Comparison of ENCODE assay signal across 10 mouse cellular contexts in the genomic region with DNA sequence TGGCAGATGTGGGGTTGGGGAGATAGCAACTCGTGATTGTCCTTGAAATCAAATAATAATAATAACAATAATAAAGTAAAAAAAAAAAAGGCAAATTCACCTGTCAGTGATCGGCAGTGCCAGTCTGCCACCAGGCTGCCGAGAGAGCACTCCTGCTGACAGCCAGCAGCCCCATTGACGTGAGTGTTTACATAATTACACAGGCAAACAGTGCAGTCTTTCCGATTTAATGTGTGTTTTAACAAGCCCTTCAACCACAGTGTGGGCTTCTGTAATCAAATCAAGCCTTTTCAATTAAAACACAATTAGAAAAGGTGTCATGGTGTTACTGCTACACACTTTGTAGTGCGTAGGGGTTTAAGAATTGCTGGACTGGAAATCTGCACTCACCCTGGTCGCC. TPM values are rescaled to one million over a fixed set of nuclear protein-coding genes. Genes with fewer than 3 reads are reported as not detected.
DNase-seq lines count a peak whose midpoint lies in the region; ATAC-seq and TF ChIP-seq lines count a peak whose summit lies in the region.
"Had no signal": no experiment of that assay in that cellular context is flagged by ENCODE, and none has a peak within 500 bp of the region (broad histone marks: within the 10 kb centered on the region; RNA-seq: fewer than 3 reads in every experiment).

No protein-coding gene starts in this region.

- H3K9me3 ChIP-seq in hindbrain, embryonic 14.5 days (ENCODE audit: control insufficient read depth, low read length) = no peaks in the 10 kb centered on the region
- no peaks in the 10 kb centered on the region for H3K9me3 ChIP-seq in hindbrain, embryonic 10.5 days
- H3K9me3 ChIP-seq in embryonic facial prominence, embryonic 14.5 days (ENCODE audit: control insufficient read depth, low read length) = no peaks in the 10 kb centered on the region
- no peaks in the 10 kb centered on the region for H3K9me3 ChIP-seq in liver, postnatal 0 days (ENCODE audit: low read length)

- WGBS in hindbrain, embryonic 14.5 days = 25% methylated on average over 7 of the region's 7 CpGs
- 26% methylated on average over 7 of the region's 7 CpGs for WGBS in hindbrain, embryonic 10.5 days
- WGBS in embryonic facial prominence, embryonic 14.5 days = 21% methylated on average over 7 of the region's 7 CpGs
- WGBS in liver, postnatal 0 days (ENCODE audit: insufficient replicate concordance) = 21% methylated on average over 7 of the region's 7 CpGs

- peaks cover 5% of the 10 kb centered on the region; the same call in 1 of the 2 replicates for H3K4me1 ChIP-seq in hindbrain, embryonic 14.5 days (replicated peaks; ENCODE audit: control insufficient read depth, insufficient read depth, low read length)
- H3K4me1 ChIP-seq in hindbrain, embryonic 10.5 days (replicated peaks) = peaks cover 14% of the 10 kb centered on the region
- H3K4me1 ChIP-seq in embryonic facial prominence, embryonic 14.5 days (ENCODE audit: control insufficient read depth, insufficient read depth, low read length) = no peaks in the 10 kb centered on the region
- no peaks in the 10 kb centered on the region for H3K4me1 ChIP-seq in liver, postnatal 0 days (ENCODE audit: insufficient read depth)

- no peaks in the 10 kb centered on the region for H3K36me3 ChIP-seq in hindbrain, embryonic 14.5 days (replicated peaks; ENCODE audit: control insufficient read depth, insufficient read depth)
- no peaks in the 10 kb centered on the region for H3K36me3 ChIP-seq in hindbrain, embryonic 10.5 days
- no peaks in the 10 kb centered on the region for H3K36me3 ChIP-seq in embryonic facial prominence, embryonic 14.5 days (ENCODE audit: control insufficient read depth, insufficient read depth, low read length)
- H3K36me3 ChIP-seq in liver, postnatal 0 days (replicated peaks; ENCODE audit: insufficient read depth, low read length) = no peaks in the 10 kb centered on the region

- no peak overlapping the region for H3K4me3 ChIP-seq in hindbrain, embryonic 14.5 days (replicated peaks; ENCODE audit: low read length)
- no peak overlapping the region for H3K4me3 ChIP-seq in hindbrain, embryonic 10.5 days
- no peak overlapping the region for H3K4me3 ChIP-seq in embryonic facial prominence, embryonic 14.5 days (ENCODE audit: low read depth, low read length)
- H3K4me3 ChIP-seq in liver, postnatal 0 days (ENCODE audit: low read depth, low read length) = peak overlapping the region; percentile 24; the same call in 1 of the 2 replicates

- peaks cover 30% of the 10 kb centered on the region; the same call in 1 of the 2 replicates for H3K27me3 ChIP-seq in hindbrain, embryonic 14.5 days (ENCODE audit: control insufficient read depth, insufficient read depth, low read length)
- peaks cover 78% of the 10 kb centered on the region for H3K27me3 ChIP-seq in hindbrain, embryonic 10.5 days (ENCODE audit: insufficient read depth, poor library complexity, severe bottlenecking)
- H3K27me3 ChIP-seq in embryonic facial prominence, embryonic 14.5 days (replicated peaks; ENCODE audit: control insufficient read depth, insufficient read depth, low read length) = peaks cover 7% of the 10 kb centered on the region; the same call in 1 of the 2 replicates
- H3K27me3 ChIP-seq in liver, postnatal 0 days (ENCODE audit: insufficient read depth, low read length) = no peaks in the 10 kb centered on the region

- DNase-seq in hindbrain, embryonic 14.5 days (ENCODE audit: low spot score) = no peak
- no peak for DNase-seq in hindbrain, embryonic 10.5 days (ENCODE audit: low spot score)
- peak; percentile 72 for DNase-seq in brain, embryonic 14.5 days (ENCODE audit: low read depth)
- DNase-seq in embryonic facial prominence, embryonic 14.5 days (ENCODE audit: low spot score) = no peak
- DNase-seq in liver, postnatal 0 days = no peak
- DNase-seq in ovary, postnatal 10 days (ENCODE audit: low spot score) = no peak
- DNase-seq: kidney, adult 2 months had no signal

- no peak for ATAC-seq in hindbrain, embryonic 14.5 days (ENCODE audit: low FRiP score)
- no peak for ATAC-seq in embryonic facial prominence, embryonic 14.5 days (ENCODE audit: low read depth)
- no peak for ATAC-seq in liver, postnatal 0 days
- no peak for ATAC-seq in granulocyte monocyte progenitor cell, adult 5-6 weeks (replicated peaks; ENCODE audit: poor library complexity, severe bottlenecking)

- TF ChIP-seq POLR2A in brain, embryonic 14.5 days (IDR thresholded peaks at IDR 0.05; ENCODE audit: borderline replicate concordance, extremely low read depth, insufficient read depth, insufficient read length, poor library complexity, severe bottlenecking) = no peak

- no peak for TF ChIP-seq CTCF in brain, embryonic 14.5 days (IDR thresholded peaks at IDR 0.05; ENCODE audit: borderline replicate concordance, extremely low read depth, insufficient read depth, insufficient read length)
- TF ChIP-seq CTCF in liver, postnatal 0 days (IDR thresholded peaks at IDR 0.05; ENCODE audit: low read depth) = no peak

- TF ChIP-seq EP300 in liver, postnatal 0 days (IDR thresholded peaks at IDR 0.05; ENCODE audit: low read depth) = no peak

- H3K4me2 ChIP-seq in hindbrain, embryonic 14.5 days (replicated peaks) = peak overlapping the region; percentile 21; the same call in 1 of the 2 replicates
- peak overlapping the region; percentile 23; the same call in 1 of the 2 replicates for H3K4me2 ChIP-seq in embryonic facial prominence, embryonic 14.5 days (ENCODE audit: low read depth, low read length)
- H3K4me2 ChIP-seq in liver, postnatal 0 days (ENCODE audit: low read depth, low read length) = peak overlapping the region; percentile 61

- no peak overlapping the region for H3K9ac ChIP-seq in hindbrain, embryonic 14.5 days
- H3K9ac ChIP-seq in embryonic facial prominence, embryonic 14.5 days (ENCODE audit: low read depth, low read length) = no peak overlapping the region
- H3K9ac ChIP-seq in liver, postnatal 0 days (replicated peaks) = no peak overlapping the region

- no peak overlapping the region for H3K27ac ChIP-seq in hindbrain, embryonic 14.5 days
- H3K27ac ChIP-seq in hindbrain, embryonic 10.5 days = no peak overlapping the region
- no peak overlapping the region for H3K27ac ChIP-seq in embryonic facial prominence, embryonic 14.5 days (replicated peaks; ENCODE audit: low read depth, low read length)
- no peak overlapping the region for H3K27ac ChIP-seq in liver, postnatal 0 days (ENCODE audit: low read depth)

RNA-seq across cellular contexts. Expression of a gene that starts 24.1 kb away (rescaled TPM):
- 1.7 and 2.0 TPM in 2 replicates for polyA plus RNA-seq in hindbrain, embryonic 14.5 days (2014; fragmentation: Nextera tagmentation; extraction: Ambion mirVana)
- polyA plus RNA-seq in hindbrain, embryonic 10.5 days (2016; fragmentation: Nextera tagmentation; extraction: Ambion mirVana) = 1.3 and 1.9 TPM in 2 replicates
- 1.5 and 1.6 TPM in 2 replicates for polyA plus RNA-seq in brain, embryonic 14.5 days (2012; rRNA removed)
- polyA plus RNA-seq in embryonic facial prominence, embryonic 14.5 days (2014; fragmentation: Nextera tagmentation; extraction: Ambion mirVana) = 1.1 TPM in 2 replicates
- not detected in 2 replicates for polyA plus RNA-seq in liver, postnatal 0 days (2015; fragmentation: Nextera tagmentation; extraction: Ambion mirVana)
- total RNA-seq in granulocyte monocyte progenitor cell, adult 5-6 weeks (2014; fragmentation: Nextera tagmentation) = not detected in 2 replicates
- total RNA-seq in granulocyte monocyte progenitor cell, adult 5-6 weeks (2017) = not detected in 2 replicates
- total RNA-seq: common myeloid progenitor, adult 5-6 weeks; MEL had no signal

RNA-seq across cellular contexts. Expression of a gene that starts 24.3 kb away (rescaled TPM):
- polyA plus RNA-seq in hindbrain, embryonic 14.5 days (2014; fragmentation: Nextera tagmentation; extraction: Ambion mirVana) = 40.5 and 45.5 TPM in 2 replicates
- 15.8 and 25.5 TPM in 2 replicates for polyA plus RNA-seq in hindbrain, embryonic 10.5 days (2016; fragmentation: Nextera tagmentation; extraction: Ambion mirVana)
- 46.8 and 64.6 TPM in 2 replicates for polyA plus RNA-seq in brain, embryonic 14.5 days (2012; rRNA removed)
- 5.8 and 7.0 TPM in 2 replicates for polyA plus RNA-seq in embryonic facial prominence, embryonic 14.5 days (2014; fragmentation: Nextera tagmentation; extraction: Ambion mirVana)
- polyA plus RNA-seq in liver, postnatal 0 days (2015; fragmentation: Nextera tagmentation; extraction: Ambion mirVana) = 0.21 and 0.28 TPM in 2 replicates
- not detected in 2 replicates for total RNA-seq in granulocyte monocyte progenitor cell, adult 5-6 weeks (2014; fragmentation: Nextera tagmentation)
- total RNA-seq in granulocyte monocyte progenitor cell, adult 5-6 weeks (2017) = 0.05 TPM in 1 of 2 replicates, not detected in the other
- total RNA-seq: common myeloid progenitor, adult 5-6 weeks; MEL had no signal
